Mouse (Mus musculus) kidney, embryonic 15.5 days (tissue): Measurements from ENCODE around the gene St8sia1. TPM values are rescaled to one million over a fixed set of nuclear protein-coding genes. Genes with fewer than 3 reads are reported as not detected.

Source experiments
- ATAC-seq: fragments of 200-750 bp; cut with Nextera tagmentation; replicated peaks from 2 replicates; pipeline ENCODE4 v1.8.0; 2017; ENCODE audit warnings: moderate TSS enrichment; ENCODE audit not compliant: low FRiP score
- H3K27ac ChIP-seq: fragments of 300-500 bp; sonication (generic); 2 replicates; pipeline ENCODE4 v1.5.1; 2015; ENCODE audit warnings: mild to moderate bottlenecking, inconsistent platforms
- H3K27me3 ChIP-seq: fragments of 300-500 bp; sonication (generic); 2 replicates; pipeline ENCODE4 v1.6.1; 2015; ENCODE audit warnings: inconsistent platforms
- H3K36me3 ChIP-seq: fragments of 300-500 bp; sonication (generic); 2 replicates; pipeline ENCODE4 v1.6.1; 2015; ENCODE audit warnings: inconsistent platforms
- H3K4me1 ChIP-seq: fragments of 300-500 bp; sonication (generic); 2 replicates; pipeline ENCODE4 v1.6.1; 2015; ENCODE audit warnings: inconsistent platforms
- H3K4me2 ChIP-seq: fragments of 300-500 bp; sonication (generic); 2 replicates; pipeline ENCODE4 v1.6.1; 2015; ENCODE audit warnings: moderate library complexity, mild to moderate bottlenecking, inconsistent platforms
- H3K4me3 ChIP-seq: fragments of 300-500 bp; sonication (generic); replicated peaks from 2 replicates; pipeline ENCODE4 v1.5.1; 2015; ENCODE audit warnings: mild to moderate bottlenecking, inconsistent platforms
- H3K9ac ChIP-seq: fragments of 300-500 bp; sonication (generic); 2 replicates; pipeline ENCODE4 v1.6.1; 2015; ENCODE audit warnings: mild to moderate bottlenecking, inconsistent platforms
- H3K9me3 ChIP-seq: fragments of 300-500 bp; sonication (generic); replicated peaks from 2 replicates; pipeline ENCODE4 v1.6.1; 2016; ENCODE audit warnings: inconsistent platforms
- WGBS: fragments of 180-500 bp; shearing (Covaris S2); methylation state at CpG from one replicate; pipeline ENCODE4 v1.1.7; 2015; ENCODE audit warnings: mixed read lengths; 5-methylcytosine and 5-hydroxymethylcytosine counted together
- polyA plus RNA-seq: library from polyadenylated mRNA; unstranded; fragments of >200 nt; fragmentation: Nextera tagmentation; extraction: Ambion mirVana; gene quantifications from 2 replicates; pipeline ENCODE4 v1.2.1, GENCODE M21; 2015

The St8sia1 gene
- polyA plus RNA-seq, 1 experiment from 2014 or later, result 3.1 TPM

DNA sequence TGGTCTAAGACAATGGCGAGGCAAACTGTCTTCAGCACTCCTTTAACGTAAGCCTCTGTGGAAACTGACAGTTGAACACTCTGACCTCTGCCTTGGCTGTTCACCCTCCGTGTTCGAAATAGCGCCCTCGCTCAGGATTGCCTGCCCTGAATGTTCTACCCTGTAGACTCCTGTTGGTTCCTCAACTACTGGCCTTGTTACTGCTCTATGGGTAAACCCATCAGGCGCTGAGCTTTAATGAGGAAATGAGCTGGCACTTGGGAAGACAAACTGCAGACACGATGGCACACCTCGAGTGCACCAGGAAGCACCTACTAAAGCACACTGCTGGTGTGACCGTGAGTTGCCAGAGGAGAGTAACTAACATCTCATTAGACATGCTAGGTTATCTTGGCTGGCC is 49.6 kb downstream of the St8sia1 start:
- WGBS, result 87% methylated on average over 10 of the region's 10 CpGs
- no peak overlapping the region for H3K4me2 ChIP-seq
- H3K4me3 ChIP-seq, result no peak overlapping the region
- ATAC-seq, result no peak
- H3K9ac ChIP-seq, result no peak overlapping the region
- no peaks in the 10 kb centered on the region for H3K36me3 ChIP-seq
- H3K4me1 ChIP-seq, result 0 out of 2 replicates have a peak, but pooled peaks cover 6% of the 10 kb centered on the region
- no peaks in the 10 kb centered on the region for H3K27me3 ChIP-seq
- H3K27ac ChIP-seq, result no peak overlapping the region
- no peaks in the 10 kb centered on the region for H3K9me3 ChIP-seq

DNA sequence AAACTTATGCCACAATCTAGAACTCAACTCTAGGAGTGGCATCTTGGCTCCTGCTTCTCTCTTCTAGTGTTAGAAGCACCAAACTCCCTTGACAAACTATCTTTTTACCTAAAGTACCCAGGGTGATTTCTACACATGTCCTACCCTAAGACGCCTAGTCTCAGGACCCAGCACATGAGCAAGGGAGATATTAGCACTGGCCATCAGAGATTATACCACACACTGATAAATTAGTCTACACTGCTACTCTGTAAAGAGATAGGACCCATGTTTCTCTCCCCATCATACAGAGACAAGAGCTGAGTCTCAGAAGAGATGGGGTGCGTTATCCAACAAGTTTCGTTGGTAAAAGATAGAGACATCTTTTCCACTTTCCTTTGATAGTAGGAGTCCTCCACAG is 53.0 kb downstream of the St8sia1 start:
- Histone ChIP-seq H3K9ac (no peak overlapping the region), H3K36me3 (no peaks in the 10 kb centered on the region), H3K27me3 (no peaks in the 10 kb centered on the region), H3K4me2 (no peak overlapping the region), H3K9me3 (no peaks in the 10 kb centered on the region), H3K4me1 (0 out of 2 replicates have a peak, but pooled peaks cover 4% of the 10 kb centered on the region), H3K27ac (no peak overlapping the region), H3K4me3 (no peak overlapping the region)
- WGBS, result 90% methylated on average over 3 of the region's 3 CpGs
- no peak for ATAC-seq

DNA sequence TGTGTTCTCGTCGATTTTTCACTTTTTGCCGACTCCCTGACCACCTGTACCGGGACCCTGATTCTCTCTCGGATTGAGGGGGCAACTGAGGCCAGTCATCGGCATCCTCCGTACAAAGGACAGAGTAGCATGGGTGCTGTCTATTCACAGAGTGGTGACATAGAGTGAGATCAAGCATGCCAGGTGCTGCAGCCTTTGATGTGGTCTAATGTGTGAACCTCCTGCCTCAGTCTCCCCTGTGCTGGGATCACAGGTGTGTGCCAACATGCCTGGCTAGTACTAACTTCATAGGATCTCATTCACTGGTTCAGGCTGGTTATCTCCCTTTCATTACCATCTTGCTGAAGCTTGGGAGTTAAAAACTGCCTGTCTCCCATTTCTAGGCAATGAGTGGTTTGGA is 53.5 kb downstream of the St8sia1 start:
- Histone ChIP-seq H3K27ac (no peak overlapping the region), H3K9ac (no peak overlapping the region), H3K4me1 (0 out of 2 replicates have a peak, but pooled peaks cover 4% of the 10 kb centered on the region), H3K9me3 (no peaks in the 10 kb centered on the region), H3K4me2 (no peak overlapping the region), H3K36me3 (no peaks in the 10 kb centered on the region), H3K27me3 (no peaks in the 10 kb centered on the region), H3K4me3 (no peak overlapping the region)
- ATAC-seq, result no peak
- WGBS, result 94% methylated on average over 7 of the region's 7 CpGs

DNA sequence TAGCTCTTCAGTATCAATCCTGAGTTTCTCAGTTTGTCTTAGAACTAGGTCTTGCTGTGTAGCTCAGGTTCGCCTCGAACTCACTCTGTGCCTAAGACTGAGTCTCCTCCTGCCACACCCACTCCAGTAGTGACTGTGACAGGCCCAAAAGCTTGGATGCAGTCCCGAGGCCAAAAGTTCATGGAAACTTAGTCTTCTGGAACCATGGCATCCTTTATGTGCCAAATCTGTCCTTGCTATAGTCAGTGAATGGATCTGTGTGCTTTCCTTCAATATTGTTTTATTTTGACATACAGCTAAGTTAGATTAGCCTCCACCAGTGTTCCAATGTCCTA is 54.5 kb downstream of the St8sia1 start:
- ATAC-seq, result no peak
- Histone ChIP-seq H3K27ac (no peak overlapping the region), H3K36me3 (no peaks in the 10 kb centered on the region), H3K4me1 (0 out of 2 replicates have a peak, but pooled peaks cover 4% of the 10 kb centered on the region), H3K9ac (no peak overlapping the region), H3K27me3 (no peaks in the 10 kb centered on the region), H3K4me3 (no peak overlapping the region), H3K4me2 (no peak overlapping the region), H3K9me3 (no peaks in the 10 kb centered on the region)
- 85% methylated on average over 3 of the region's 3 CpGs for WGBS

DNA sequence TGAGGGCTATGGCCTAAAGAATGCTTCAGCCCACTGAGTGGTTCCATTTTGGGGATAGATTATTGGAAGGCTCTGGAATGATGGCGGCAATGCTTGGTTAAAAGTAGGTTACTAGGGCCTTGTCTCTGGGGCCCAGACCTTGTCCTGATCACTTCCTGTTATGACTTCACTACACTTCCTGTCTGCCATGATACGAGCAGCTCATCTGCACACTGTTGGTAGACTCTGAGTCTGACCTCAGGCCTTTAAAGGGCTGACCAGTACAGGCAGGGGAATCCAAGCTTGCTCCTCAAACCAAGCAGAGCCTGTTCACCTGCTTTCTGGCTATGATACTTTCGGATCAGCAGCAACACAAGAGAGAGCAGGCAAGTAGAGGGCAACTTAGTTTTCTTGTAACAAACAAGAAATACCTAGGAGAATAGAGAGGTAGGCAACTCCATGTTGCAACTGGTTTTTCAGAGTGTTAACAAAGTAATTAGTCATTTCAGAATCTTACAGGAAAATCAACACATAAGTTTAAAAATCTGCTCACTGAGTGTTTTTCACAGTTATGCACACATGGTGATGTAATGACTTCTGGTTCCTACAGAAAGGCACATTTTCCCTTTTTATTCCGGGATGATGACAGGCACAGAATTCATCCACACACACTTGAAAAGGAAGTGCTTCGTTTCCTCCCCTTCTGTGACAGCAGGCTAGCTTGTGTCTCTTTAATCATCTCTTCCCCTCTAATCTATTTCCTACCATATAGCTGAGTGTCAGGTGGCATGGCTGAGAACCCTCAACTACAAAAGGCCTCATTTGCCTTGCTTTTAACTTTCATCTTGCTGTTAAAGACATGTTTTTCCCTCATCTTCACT is 55.1 kb downstream of the St8sia1 start:
- WGBS, result 66% methylated on average over 5 of the region's 5 CpGs
- Histone ChIP-seq H3K9ac (no peak overlapping the region), H3K36me3 (no peaks in the 10 kb centered on the region), H3K4me3 (no peak overlapping the region), H3K4me2 (no peak overlapping the region), H3K27me3 (no peaks in the 10 kb centered on the region), H3K4me1 (0 out of 2 replicates have a peak, but pooled peaks cover 4% of the 10 kb centered on the region), H3K9me3 (no peaks in the 10 kb centered on the region), H3K27ac (no peak overlapping the region)
- no peak for ATAC-seq

DNA sequence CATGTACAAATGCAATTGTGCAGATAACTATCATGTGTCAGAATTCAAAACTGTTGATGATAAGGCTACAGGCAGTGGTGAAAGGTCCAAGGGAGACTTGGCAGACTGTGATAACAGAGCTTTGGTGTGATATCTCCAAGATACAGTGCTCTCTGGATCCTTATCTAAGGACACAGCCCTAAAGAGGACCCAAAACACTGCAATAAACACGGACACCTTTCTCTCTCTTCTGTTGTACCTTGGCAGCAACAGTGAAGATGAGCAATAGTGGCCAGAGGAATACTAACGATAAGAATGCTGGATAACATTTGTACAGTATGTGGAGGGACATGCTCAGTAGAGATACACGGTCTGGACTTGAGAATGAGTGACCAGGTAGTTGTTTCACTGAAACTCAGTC is 55.8 kb downstream of the St8sia1 start:
- Histone ChIP-seq H3K4me1 (no peaks in the 10 kb centered on the region), H3K36me3 (no peaks in the 10 kb centered on the region)

DNA sequence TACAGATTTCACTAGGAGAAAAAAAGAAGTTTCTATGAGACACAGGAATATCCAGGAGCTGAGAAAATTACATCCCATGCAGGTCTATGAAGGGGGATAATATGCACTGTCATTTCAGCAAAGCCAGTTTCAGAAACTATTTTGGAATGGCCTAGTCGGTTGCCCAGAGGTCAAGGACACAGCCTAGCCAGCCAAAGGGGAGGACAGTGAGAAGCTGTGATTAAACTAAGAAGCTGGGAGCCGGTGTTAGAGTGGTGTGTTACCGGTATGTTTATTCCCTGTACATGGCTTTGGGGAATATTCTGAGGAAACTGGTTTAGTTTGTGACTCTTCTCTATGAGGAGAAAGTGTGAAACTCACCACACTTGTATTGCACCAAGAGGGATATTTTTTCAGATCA is 68.9 kb downstream of the St8sia1 start:
- no peaks in the 10 kb centered on the region for H3K36me3 ChIP-seq
- 87% methylated on average over 3 of the region's 3 CpGs for WGBS
- no peak overlapping the region for H3K4me3 ChIP-seq
- H3K4me1 ChIP-seq, result 0 out of 2 replicates have a peak, but pooled peaks cover 7% of the 10 kb centered on the region
- no peaks in the 10 kb centered on the region for H3K27me3 ChIP-seq
- no peak overlapping the region for H3K27ac ChIP-seq
- H3K9ac ChIP-seq, result no peak overlapping the region
- no peak overlapping the region for H3K4me2 ChIP-seq
- no peak for ATAC-seq
- H3K9me3 ChIP-seq, result no peaks in the 10 kb centered on the region

More for the DNA sequence above, 55.8 kb downstream of the St8sia1 start:
- no peak overlapping the region for H3K4me3 ChIP-seq
- H3K9ac ChIP-seq, result no peak overlapping the region
- no peaks in the 10 kb centered on the region for H3K27me3 ChIP-seq
- H3K4me2 ChIP-seq, result no peak overlapping the region
- no peak for ATAC-seq
- no peaks in the 10 kb centered on the region for H3K9me3 ChIP-seq
- 94% methylated on average over 3 of the region's 3 CpGs for WGBS
- no peak overlapping the region for H3K27ac ChIP-seq

DNA sequence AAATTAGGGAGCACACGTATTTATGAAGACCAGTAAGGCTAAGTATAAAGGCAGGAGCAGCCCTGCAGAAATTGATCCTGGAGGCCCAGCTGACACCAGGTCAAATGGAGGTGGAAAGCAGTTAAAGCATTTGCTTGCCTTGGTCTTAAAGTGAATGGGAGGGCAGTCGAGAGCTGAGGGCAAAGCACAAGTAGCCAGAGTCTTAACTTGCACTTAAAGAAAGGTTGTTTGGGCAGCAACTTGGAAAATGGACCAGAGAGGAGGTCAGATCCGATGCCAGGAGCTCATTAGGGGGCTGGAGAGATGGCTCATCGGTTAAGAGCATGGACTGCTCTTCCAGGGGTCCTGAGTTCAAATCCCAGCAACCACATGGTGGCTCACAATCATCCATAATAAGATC is 70.5 kb downstream of the St8sia1 start:
- Histone ChIP-seq H3K9me3 (no peaks in the 10 kb centered on the region), H3K4me3 (no peak overlapping the region), H3K27me3 (no peaks in the 10 kb centered on the region), H3K4me1 (0 out of 2 replicates have a peak, but pooled peaks cover 7% of the 10 kb centered on the region), H3K36me3 (no peaks in the 10 kb centered on the region), H3K9ac (no peak overlapping the region), H3K27ac (no peak overlapping the region), H3K4me2 (no peak overlapping the region)
- 76% methylated on average over 4 of the region's 4 CpGs for WGBS
- ATAC-seq, result no peak

DNA sequence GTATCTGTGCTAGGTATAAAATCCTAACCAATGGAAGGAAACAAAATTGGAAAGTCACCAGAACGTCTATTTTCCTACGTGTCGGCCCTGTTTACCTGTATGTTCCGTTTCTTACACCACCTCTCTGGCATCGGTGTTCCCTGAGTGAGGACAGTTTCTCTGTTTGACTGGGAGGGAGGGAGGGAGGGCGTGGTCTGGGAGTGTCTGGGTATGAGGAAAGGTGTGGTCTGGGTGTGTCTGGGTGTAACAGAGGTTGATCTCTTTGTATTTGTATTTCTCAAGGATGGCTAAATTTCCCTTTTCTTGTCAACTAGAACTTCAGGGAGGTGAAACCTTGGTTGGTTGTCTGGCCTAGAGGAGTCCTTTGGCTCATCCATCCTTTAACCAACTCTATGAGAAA is 73.9 kb downstream of the St8sia1 start:
- H3K36me3 ChIP-seq, result no peaks in the 10 kb centered on the region
- H3K27me3 ChIP-seq, result no peaks in the 10 kb centered on the region
- H3K4me1 ChIP-seq, result 0 out of 2 replicates have a peak, but pooled peaks cover 7% of the 10 kb centered on the region
- no peak overlapping the region for H3K27ac ChIP-seq
- no peak for ATAC-seq
- H3K9ac ChIP-seq, result no peak overlapping the region
- H3K9me3 ChIP-seq, result no peaks in the 10 kb centered on the region
- 96% methylated on average over 6 of the region's 6 CpGs for WGBS
- H3K4me2 ChIP-seq, result no peak overlapping the region
- no peak overlapping the region for H3K4me3 ChIP-seq

DNA sequence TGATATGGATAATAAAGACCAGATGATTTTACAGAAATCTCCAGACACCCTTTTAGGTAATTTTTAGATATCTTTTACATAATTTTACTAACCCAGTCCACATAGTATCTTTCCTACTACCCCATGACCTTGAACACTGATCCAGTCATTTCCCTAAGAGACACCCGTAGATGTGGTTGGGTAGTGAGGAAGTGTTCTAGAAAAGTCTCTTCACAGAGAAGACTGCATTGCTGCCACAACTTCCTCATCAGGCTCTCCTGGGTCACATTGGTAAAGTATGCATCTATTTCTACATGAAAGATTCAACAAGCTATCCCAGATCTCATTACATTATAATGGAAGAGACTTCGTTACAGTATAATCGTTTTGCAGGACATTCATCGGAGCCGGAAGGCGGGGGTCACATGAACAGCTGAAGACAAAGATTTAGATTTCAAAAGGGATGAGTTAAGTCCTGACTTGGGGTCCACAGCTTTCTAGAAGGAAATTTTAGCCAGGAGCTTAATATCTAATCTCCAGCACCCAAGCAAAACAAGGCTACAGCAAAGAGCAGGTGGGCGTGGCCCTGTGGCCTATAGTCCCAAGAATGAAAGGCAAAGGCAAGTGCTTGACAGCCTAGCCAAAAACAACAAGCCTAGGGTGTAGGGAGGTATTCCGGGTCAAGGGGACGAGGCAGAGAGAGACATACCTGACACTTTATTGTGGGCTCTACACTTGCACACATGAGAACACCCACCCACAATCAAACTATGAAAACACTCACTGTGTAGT is 75.1 kb downstream of the St8sia1 start:
- Histone ChIP-seq H3K9me3 (no peaks in the 10 kb centered on the region), H3K27me3 (no peaks in the 10 kb centered on the region), H3K36me3 (no peaks in the 10 kb centered on the region), H3K27ac (no peak overlapping the region), H3K4me1 (0 out of 2 replicates have a peak, but pooled peaks cover 7% of the 10 kb centered on the region), H3K4me3 (no peak overlapping the region), H3K4me2 (no peak overlapping the region), H3K9ac (no peak overlapping the region)
- no peak for ATAC-seq
- WGBS, result 83% methylated on average over 9 of the region's 9 CpGs

DNA sequence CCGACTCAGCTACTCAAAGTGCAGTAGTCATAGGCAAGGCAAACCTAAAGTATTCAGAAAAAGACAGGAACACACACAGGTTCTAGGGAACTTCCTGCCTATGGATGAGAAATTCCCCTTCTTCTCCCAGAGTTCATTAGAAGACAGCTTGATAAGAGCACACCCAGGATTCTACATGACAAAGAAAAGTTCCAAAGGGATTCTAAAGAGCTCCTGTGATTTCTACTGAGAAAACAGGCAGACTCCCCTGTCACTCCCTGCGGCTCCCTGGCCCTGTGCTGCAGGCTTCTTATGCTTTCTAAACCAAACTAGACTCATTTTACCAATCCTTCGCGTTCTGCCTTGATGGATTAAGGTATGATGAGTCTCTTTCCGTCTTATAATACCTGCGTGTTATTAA is 75.9 kb downstream of the St8sia1 start:
- no peak overlapping the region for H3K27ac ChIP-seq
- H3K9me3 ChIP-seq, result no peaks in the 10 kb centered on the region
- 81% methylated on average over 6 of the region's 6 CpGs for WGBS
- H3K27me3 ChIP-seq, result no peaks in the 10 kb centered on the region
- H3K36me3 ChIP-seq, result no peaks in the 10 kb centered on the region
- H3K4me1 ChIP-seq, result 0 out of 2 replicates have a peak, but pooled peaks cover 7% of the 10 kb centered on the region
- ATAC-seq, result no peak
- no peak overlapping the region for H3K4me3 ChIP-seq
- no peak overlapping the region for H3K4me2 ChIP-seq
- H3K9ac ChIP-seq, result no peak overlapping the region

DNA sequence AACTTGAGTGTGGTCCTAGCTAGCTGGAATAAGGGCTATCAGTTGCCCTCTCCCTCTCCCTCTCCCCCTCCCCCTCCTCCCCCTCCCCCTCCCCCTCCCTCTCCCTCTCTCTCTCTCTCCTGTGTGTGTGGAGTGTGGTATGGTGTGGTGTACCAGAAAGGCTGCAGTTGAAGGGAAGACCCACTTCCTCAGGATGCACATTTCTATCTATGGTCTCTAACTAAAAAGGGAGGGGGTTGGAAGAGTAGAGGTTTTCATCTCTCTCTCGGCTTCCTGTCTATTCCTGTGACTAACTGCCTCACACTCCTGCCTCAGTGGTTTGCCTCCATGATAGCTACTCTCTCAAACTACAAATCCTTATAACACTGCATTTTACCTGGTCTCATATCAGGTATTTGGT is 76.9 kb downstream of the St8sia1 start:
- no peak for ATAC-seq
- H3K4me1 ChIP-seq, result 0 out of 2 replicates have a peak, but pooled peaks cover 7% of the 10 kb centered on the region
- no peaks in the 10 kb centered on the region for H3K36me3 ChIP-seq
- H3K4me3 ChIP-seq, result no peak overlapping the region
- no peaks in the 10 kb centered on the region for H3K27me3 ChIP-seq
- no peak overlapping the region for H3K27ac ChIP-seq
- no peak overlapping the region for H3K9ac ChIP-seq
- no peaks in the 10 kb centered on the region for H3K9me3 ChIP-seq
- 79% methylated on average over 1 of the region's 1 CpGs for WGBS
- H3K4me2 ChIP-seq, result no peak overlapping the region
